Mouse (Mus musculus): Measurements from ENCODE around the gene Nup93.

DNA sequence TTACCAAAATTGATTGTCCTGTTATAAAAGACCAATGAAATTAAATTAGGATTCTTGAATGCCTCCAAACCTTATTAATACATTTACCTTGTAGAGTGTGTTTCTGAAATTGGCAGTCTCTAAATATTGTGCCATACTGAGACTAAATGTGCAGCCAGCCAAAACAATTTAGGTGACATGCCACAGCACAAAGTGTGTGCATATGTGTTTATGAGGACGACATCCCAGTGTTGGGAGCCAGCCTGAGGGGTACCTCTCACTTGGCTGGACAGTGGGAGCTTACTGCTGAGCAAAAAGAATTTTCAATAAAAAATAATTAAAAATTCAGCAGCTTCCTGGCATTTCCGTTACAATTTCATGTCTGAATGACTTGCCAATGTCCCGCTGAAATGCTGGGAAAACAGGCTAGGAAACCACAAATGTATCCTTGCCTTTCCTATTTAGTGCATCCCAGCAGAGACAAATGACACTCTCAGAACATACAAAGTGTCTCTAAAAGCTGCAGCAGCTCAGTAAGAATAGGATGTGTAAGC lies 68.2 kb downstream of the Nup93 start:
- TF ChIP-seq CTCF (IDR thresholded peaks at IDR 0.05; ENCODE audit: borderline replicate concordance, control insufficient read depth, extremely low read depth, insufficient read depth, low read length, poor library complexity) (no peak), POLR2A (IDR thresholded peaks at IDR 0.05; ENCODE audit: control insufficient read depth, extremely low read depth, insufficient read depth, low read length, poor library complexity) (no peak)

Data from thymus, adult 2 months (tissue).